Mouse (Mus musculus) midbrain, postnatal 0 days (tissue): ENCODE data around the gene D430042O09Rik. TPM values are rescaled to one million over a fixed set of nuclear protein-coding genes. Genes with fewer than 3 reads are reported as not detected.
A peak's percentile ranks its signal among the peaks of the same experiment; 100 is the strongest.

ENCODE experiments used
- ATAC-seq: fragments of 200-750 bp; cut with Nextera tagmentation; 2 replicates; pipeline ENCODE4 v1.8.0; 2017; ENCODE audit warnings: moderate number of reproducible peaks, mild to moderate bottlenecking, moderate TSS enrichment, moderate library complexity; ENCODE audit not compliant: low FRiP score
- DNase-seq: peaks from one replicate; pipeline ENCODE4 v3.0.0-alpha.2; 2015; ENCODE audit warnings: low spot score
- H3K27ac ChIP-seq: fragments of 300-500 bp; sonication (generic); 2 replicates; pipeline ENCODE4 v1.5.1; 2014; ENCODE audit warnings: low read depth, mild to moderate bottlenecking, low read length, mixed read lengths
- H3K27me3 ChIP-seq: fragments of 300-500 bp; sonication (generic); 2 replicates; pipeline ENCODE4 v1.6.1; 2014; ENCODE audit warnings: low read length, control low read depth, mixed read lengths; ENCODE audit not compliant: insufficient read depth
- H3K36me3 ChIP-seq: fragments of 300-500 bp; sonication (generic); 2 replicates; pipeline ENCODE4 v1.6.1; 2014; ENCODE audit warnings: low read length, control low read depth, mixed read lengths; ENCODE audit not compliant: insufficient read depth
- H3K4me1 ChIP-seq: fragments of 300-500 bp; sonication (generic); 2 replicates; pipeline ENCODE4 v1.6.1; 2014; ENCODE audit warnings: mild to moderate bottlenecking, control low read depth, antibody characterized with exemption, low read length, mixed read lengths; ENCODE audit not compliant: insufficient read depth
- H3K4me2 ChIP-seq: fragments of 300-500 bp; sonication (generic); 2 replicates; pipeline ENCODE4 v1.6.1; 2014; ENCODE audit warnings: low read depth, mild to moderate bottlenecking, low read length, mixed read lengths; ENCODE audit not compliant: poor library complexity, severe bottlenecking
- H3K4me3 ChIP-seq: fragments of 300-500 bp; sonication (generic); 2 replicates; pipeline ENCODE4 v1.5.1; 2014; ENCODE audit warnings: low read depth, mild to moderate bottlenecking, low read length, moderate library complexity
- H3K9ac ChIP-seq: fragments of 300-500 bp; sonication (generic); replicated peaks from 2 replicates; pipeline ENCODE4 v1.6.1; 2014; ENCODE audit warnings: mild to moderate bottlenecking, low read length, moderate library complexity, mixed read lengths; ENCODE audit not compliant: poor library complexity, severe bottlenecking
- H3K9me3 ChIP-seq: fragments of 300-500 bp; sonication (generic); 2 replicates; pipeline ENCODE4 v1.6.1; 2016; ENCODE audit warnings: low read length, control low read depth
- CTCF ChIP-seq: IDR thresholded peaks from 2 replicates; pipeline ENCODE4 v1.5.1; 2016; ENCODE audit warnings: antibody characterized with exemption, mild to moderate bottlenecking
- WGBS: fragments of 180-500 bp; shearing (Covaris S2); extraction: QIAGEN DNeasy Blood & Tissue Kit; methylation state at CpG from one replicate; pipeline ENCODE4 v1.1.7; 2014; 5-methylcytosine and 5-hydroxymethylcytosine counted together
- polyA plus RNA-seq: library from polyadenylated mRNA; unstranded; fragments of >200 nt; fragmentation: Nextera tagmentation; extraction: Ambion mirVana; gene quantifications from 2 replicates; pipeline ENCODE4 v1.2.1, GENCODE M21; 2015
- total RNA-seq: library from RNA; depleted of rRNA; stranded (reverse); fragments of >200 nt; gene quantifications from 2 replicates; pipeline ENCODE4 v1.2.3, GENCODE M21; 2014

The D430042O09Rik gene
- total and polyA plus RNA-seq, 2 experiments from 2014 or later = 4.3 to 16.9 TPM

- no peak overlapping the region for H3K27ac ChIP-seq
- no peaks in the 10 kb centered on the region for H3K27me3 ChIP-seq
- 84% methylated on average over 6 of the region's 6 CpGs for WGBS
- H3K9ac ChIP-seq = no peak overlapping the region
- no peaks in the 10 kb centered on the region for H3K9me3 ChIP-seq
- DNase-seq (no peak), ATAC-seq (no peak)
- no peak for TF ChIP-seq CTCF
- no peak overlapping the region for H3K4me3 ChIP-seq
- no peaks in the 10 kb centered on the region for H3K4me1 ChIP-seq
- H3K36me3 ChIP-seq = peaks cover 2% of the 10 kb centered on the region
- no peak overlapping the region for H3K4me2 ChIP-seq
Observed at GRCm38 (mm10) chr7:125756806-125757205, 49.1 kb downstream of the D430042O09Rik start.

DNA sequence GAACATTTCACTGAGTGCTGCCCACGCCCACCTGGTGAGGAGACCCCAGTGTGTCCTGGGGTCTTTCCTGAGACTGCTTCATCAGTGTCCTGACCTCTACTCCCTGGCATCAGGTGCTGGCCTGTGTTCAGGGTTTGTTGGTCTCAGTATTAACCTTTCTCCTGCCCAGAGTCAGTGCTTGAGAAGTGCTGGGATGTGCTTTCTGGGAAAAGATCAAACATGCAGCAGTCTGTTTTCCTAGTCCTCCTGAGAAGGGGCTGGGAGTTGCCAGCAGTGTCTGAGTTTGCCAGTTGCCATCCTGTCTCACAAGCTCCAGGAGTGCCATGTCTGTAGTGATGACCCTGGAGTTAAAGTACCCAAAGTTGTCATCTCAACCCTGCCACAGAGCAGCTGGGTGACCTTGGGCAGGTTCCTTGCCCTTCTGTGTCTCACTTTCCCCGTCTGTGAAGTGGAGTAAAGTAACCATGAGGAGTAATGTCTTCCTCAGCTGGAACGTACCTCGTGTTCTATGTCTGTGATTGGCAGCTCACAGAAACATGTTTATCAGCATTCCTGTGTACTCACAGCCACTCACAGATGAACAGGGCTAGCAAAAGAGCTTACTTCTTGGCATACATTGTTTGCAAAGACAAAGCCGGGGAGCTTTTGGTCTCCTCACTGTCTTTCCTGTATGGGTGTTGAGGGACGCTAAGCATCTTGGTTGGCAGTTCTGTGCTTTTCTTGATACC is 50.4 kb downstream of the D430042O09Rik start:
- ATAC-seq (no peak), DNase-seq (no peak)
- Histone ChIP-seq H3K4me1 (no peaks in the 10 kb centered on the region), H3K4me2 (no peak overlapping the region), H3K36me3 (peaks cover 6% of the 10 kb centered on the region), H3K27me3 (no peaks in the 10 kb centered on the region), H3K9me3 (no peaks in the 10 kb centered on the region), H3K27ac (no peak overlapping the region), H3K9ac (no peak overlapping the region), H3K4me3 (no peak overlapping the region)
- no peak for TF ChIP-seq CTCF
- 74% methylated on average over 6 of the region's 6 CpGs for WGBS

GRCm38 (mm10) chr7:125762289-125762688 is 54.6 kb downstream of the D430042O09Rik start:
- Histone ChIP-seq H3K4me2 (no peak overlapping the region), H3K36me3 (peaks cover 8% of the 10 kb centered on the region), H3K4me3 (no peak overlapping the region), H3K27ac (no peak overlapping the region), H3K9me3 (no peaks in the 10 kb centered on the region), H3K27me3 (no peaks in the 10 kb centered on the region), H3K9ac (no peak overlapping the region), H3K4me1 (no peaks in the 10 kb centered on the region)
- ATAC-seq (no peak), DNase-seq (no peak)
- WGBS = 93% methylated on average over 2 of the region's 2 CpGs
- no peak for TF ChIP-seq CTCF

DNA sequence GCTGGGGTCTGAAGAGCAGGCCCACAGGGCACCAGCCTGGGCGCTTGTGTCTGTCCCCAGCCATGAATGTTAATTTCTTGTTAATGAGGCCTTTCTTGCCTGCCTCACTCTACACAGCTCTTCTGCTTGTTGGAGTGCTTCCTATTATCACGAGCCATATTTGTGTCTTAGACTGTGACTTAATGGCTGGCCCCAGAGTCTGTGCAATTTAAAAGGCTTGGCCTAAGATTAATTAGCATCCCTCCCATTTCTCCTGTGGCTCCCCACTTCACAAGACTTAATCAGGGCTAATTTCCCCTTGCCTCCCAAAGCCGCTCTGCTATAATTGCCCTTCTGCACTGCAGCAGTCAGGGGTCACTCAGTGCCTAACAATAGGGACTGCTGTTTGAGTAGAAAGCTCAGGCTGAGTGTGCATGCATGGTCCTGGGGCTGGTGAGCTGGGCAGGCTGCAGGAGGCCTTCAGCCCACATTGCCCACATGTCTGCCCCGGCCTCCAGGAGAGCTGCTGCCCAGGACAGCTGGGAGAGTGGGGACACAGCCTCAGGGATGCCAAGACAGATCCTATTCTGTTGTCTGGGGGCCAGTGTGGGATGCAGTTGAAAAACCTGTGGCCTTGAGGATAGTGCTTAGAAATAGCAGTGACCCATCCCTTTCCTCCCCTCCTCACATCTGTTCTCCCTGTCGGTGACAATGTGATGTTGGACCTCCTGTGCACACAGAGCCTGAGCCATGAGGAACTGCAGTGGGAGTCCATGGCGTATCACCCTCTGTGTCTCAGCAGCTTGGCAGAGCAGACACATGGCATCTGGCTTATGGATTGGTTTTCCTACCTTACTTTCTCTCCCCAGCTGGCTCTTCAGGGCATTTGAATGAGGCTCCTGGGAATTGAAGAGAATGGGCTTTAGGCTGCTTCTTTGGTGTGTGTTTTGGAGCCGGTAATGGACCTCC is 55.5 kb downstream of the D430042O09Rik start:
- H3K4me3 ChIP-seq = no peak overlapping the region
- no peak overlapping the region for H3K27ac ChIP-seq
- no peak for ATAC-seq
- H3K4me2 ChIP-seq = no peak overlapping the region
- H3K9me3 ChIP-seq = no peaks in the 10 kb centered on the region
- peak; percentile 28 for DNase-seq
- no peak overlapping the region for H3K9ac ChIP-seq
- 67% methylated on average over 7 of the region's 7 CpGs for WGBS
- no peaks in the 10 kb centered on the region for H3K27me3 ChIP-seq
- peaks cover 8% of the 10 kb centered on the region for H3K36me3 ChIP-seq
- H3K4me1 ChIP-seq = no peaks in the 10 kb centered on the region
- TF ChIP-seq CTCF = no peak

DNA sequence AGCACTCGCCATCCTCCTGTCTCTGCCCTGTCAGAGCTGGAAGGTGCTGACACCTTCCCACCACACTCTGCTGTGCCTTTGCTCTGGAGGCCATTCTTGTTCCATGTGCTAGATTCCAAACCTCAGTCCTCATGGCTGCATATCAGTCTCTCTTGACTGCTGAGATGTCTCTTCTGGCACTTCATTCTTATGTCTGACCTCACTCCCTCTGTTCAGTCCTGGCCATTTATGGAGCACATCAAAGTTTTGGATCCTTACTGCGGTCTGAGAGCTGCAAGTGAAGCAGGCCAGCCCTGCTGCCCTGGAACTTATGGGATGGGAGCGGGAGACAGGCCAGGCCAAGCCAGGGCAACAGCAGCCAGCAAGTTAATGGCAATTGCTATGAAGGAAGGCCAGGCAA is 56.7 kb downstream of the D430042O09Rik start:
- peaks cover 8% of the 10 kb centered on the region for H3K36me3 ChIP-seq
- H3K9me3 ChIP-seq = no peaks in the 10 kb centered on the region
- TF ChIP-seq CTCF = no peak
- WGBS = 90% methylated on average over 3 of the region's 3 CpGs
- DNase-seq (no peak), ATAC-seq (no peak)
- no peak overlapping the region for H3K27ac ChIP-seq
- no peak overlapping the region for H3K4me3 ChIP-seq
- no peaks in the 10 kb centered on the region for H3K27me3 ChIP-seq
- H3K4me2 ChIP-seq = no peak overlapping the region
- no peaks in the 10 kb centered on the region for H3K4me1 ChIP-seq
- no peak overlapping the region for H3K9ac ChIP-seq
